Mouse (Mus musculus): ENCODE data around the gene Mthfd1l.

The Mthfd1l gene

DNA sequence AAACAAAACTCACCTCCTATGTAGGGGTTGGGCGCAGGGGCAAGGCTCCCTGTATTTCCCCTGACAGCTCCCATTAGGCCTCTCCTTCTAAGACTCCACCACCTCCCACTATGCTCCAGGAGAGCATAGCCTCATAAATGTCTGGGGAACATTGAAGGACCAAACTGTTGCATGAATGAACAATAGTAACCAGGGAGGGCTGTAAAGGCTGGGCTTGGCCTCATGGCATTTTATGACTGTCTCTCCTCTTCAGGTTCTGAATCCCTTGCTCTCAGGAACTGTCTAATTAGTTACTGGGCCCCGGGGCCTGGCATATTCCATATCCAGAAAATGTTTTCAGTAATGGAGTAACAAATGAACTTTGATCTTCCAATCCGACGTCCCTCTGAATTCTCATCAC lies 112.0 kb downstream of the Mthfd1l start:
- DNase-seq = no peak

DNA sequence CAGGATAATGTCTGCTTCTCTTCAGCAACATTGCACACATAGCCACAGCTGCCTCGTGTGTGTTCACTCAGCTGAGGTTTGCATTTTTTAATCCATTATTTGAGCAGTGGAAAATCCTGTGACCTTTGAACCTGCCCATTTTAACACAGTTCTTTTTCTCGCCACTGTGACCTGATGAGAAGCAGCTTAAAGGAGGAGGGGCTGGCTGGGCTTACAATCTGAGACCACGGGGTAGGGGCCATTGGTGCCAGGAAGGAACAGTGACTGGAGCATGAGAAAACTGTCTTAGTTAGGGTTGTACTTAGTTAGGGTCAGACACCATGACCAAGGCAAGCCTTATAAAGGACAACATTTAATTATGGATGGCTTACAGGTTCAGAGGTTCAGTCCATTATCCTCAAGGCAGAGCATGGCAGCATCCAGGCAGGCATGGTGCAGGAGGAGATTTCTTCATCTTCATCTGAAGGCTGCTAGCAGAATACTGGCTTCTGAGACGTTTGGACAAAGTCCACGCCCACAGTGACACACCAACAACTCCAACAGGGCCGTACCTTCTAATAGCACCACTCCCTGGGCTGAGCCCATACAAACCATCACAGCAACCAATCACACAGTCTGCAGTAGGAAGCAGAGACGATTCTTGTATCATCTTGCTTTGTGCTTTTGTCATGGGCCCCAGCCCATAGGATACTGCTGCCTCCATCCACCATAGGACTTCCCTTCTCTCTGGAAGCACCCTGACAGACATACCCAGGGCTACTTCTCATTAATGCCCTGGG lies 112.6 kb downstream of the Mthfd1l start:
- DNase-seq = no peak

DNA sequence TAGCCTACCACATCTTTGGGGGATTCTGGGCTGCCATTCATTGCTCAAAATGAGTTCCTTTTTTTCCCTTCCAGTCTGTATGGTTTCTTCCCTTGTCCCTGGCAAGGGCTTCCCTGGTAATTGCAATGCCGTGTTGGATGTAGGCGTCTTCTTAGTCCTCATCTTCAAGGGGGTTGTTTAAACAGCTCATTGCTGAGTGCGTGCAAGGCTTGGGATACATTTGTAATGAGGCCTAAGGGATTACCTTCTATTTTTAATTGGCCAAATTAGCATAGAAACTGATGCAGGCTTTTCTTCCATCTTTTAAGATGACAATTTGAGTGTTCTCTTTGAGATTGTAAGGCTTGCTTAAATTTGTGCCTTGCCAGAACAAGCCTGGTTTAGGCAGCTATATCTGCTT lies 114.6 kb downstream of the Mthfd1l start:
- DNase-seq = no peak

DNA sequence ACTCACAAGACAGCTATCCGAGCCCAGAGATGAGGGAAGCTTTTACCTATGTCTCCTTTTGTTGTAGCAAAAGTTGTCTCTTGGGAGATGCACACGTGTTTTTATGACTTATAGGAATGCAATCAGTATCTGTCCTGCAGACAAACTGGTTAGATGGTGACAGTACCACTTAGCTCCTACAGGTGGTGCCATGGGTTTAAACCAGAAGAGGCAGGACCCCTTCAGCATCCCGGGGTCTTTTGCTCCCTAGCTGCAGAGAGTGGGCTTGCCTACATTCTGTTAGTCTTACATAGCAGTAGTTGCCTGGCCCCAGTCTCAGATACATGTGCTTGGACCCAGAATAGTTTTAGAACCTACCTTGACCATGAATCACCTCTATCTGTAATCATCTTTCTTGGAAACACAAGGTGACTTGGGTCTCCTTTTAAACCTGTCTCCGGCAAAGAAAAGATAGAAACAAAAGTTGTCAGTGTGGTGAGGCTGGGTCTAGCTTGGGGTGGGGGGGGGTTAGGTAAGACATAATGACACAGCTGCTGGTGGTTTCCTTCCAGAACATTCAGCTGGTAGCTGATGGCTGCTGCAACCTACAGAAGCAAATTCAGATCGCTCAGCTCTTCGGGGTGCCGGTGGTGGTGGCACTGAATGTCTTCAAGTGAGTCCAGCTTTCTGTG lies 116.0 kb downstream of the Mthfd1l start:
- DNase-seq = no peak

DNA sequence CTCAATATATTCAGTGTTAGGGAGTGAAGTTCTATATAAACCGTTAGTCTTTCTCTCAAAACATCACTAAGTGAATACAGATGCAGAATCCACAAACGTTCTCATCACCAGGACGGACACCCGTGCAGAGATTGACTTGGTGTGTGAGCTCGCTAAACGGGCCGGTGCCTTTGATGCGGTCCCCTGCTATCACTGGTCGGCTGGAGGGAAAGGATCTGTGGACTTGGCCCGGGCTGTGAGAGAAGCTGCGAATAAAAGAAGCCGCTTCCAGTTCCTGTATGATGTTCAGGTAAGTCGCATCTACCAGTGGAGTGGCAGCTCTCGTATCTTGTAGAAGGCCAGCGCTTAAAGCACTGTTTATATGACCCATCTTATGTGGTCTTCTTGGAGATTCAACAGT lies 117.0 kb downstream of the Mthfd1l start:
- no peak for DNase-seq

DNA sequence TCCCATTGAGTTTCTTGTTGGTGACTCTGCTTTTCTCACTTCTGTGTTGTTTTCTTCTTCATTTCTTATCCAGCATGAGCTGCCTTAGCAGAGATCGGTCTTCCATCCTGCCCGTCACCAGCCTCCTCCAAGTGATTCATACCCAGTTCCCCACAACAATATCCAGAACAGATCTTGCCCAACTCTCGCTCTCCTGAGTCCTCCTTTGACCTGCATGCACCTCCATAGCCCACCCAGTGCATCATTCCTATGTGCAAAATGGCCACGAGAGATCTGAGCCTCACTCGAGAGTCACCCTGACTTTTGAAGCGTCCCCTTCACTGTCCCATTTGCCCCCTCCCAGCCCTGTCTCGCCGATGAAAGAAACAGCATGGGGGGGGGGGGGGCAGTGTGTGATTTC lies 120.1 kb downstream of the Mthfd1l start:
- no peak for DNase-seq

DNA sequence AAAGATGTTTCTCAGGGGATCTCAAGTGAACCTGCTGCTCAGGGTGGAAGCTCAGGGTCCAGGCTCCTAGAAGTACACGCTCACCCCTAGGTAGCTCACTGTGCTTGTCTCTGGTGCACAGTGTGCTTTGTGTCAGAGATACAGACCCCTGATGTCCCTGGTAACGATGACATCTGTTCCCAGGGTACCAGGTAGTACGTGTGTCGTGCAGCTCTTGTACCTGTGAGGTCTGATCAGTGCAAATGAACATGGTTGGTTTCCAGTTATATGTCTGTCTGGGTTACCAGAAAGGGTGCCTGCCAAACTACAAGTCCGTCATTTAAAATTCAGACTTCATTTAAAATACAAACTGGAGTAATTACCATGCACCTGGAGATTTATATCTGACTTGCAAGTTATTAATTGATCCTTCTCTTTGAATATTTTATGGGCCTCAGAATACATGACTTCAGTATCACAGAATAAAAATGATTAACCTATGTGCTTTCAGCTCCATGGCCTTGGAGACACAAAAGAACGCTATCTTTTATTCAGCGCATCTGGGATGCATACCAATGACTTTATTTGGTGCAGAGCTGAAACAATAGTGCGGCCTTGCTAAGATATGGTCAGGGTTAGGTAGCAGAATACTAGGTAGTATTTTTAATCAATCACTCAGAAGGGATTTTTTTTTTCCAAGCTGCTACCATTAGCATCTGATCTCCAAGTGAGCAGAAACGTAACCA lies 121.3 kb downstream of the Mthfd1l start:
- DNase-seq = no peak

DNA sequence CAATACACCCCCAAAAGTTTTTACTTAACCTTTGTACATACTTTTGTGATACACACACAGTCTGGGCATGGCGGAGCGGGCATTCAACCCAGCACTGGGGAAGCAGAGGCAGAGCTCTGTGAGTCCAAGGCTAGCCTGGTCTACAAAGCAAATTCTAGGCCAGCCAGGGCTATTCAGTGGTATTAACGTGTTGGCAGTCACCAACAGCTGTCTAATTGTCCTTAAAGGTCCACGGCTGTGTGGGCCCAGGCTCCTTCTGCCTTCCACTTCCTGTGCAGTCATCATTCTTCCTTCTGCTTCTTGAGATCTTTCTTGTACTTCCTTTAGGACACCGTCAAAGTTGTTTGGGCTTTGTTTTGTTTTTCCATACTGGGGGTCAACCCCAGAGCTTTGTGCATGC lies 123.2 kb downstream of the Mthfd1l start:
- DNase-seq = no peak

DNA sequence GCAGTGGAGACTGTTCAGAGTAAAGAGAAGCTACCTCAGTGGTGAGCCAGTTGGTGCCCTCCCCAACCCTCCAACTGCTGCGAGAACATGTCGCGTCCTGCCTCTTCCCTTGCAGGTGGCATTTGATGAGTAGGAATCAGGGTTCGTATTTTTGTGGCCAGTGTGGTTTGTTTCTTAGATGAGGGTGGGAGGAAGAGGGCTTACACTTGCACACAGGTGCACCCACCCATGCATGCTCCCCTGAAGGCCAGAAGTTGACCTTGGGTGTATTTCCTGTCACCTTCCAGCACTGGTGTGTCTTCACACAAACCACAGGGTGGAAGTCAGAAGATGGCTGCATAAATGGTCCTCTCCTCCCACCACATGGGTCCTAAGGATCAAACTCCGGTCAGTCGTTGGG lies 127.1 kb downstream of the Mthfd1l start:
- DNase-seq = no peak

DNA sequence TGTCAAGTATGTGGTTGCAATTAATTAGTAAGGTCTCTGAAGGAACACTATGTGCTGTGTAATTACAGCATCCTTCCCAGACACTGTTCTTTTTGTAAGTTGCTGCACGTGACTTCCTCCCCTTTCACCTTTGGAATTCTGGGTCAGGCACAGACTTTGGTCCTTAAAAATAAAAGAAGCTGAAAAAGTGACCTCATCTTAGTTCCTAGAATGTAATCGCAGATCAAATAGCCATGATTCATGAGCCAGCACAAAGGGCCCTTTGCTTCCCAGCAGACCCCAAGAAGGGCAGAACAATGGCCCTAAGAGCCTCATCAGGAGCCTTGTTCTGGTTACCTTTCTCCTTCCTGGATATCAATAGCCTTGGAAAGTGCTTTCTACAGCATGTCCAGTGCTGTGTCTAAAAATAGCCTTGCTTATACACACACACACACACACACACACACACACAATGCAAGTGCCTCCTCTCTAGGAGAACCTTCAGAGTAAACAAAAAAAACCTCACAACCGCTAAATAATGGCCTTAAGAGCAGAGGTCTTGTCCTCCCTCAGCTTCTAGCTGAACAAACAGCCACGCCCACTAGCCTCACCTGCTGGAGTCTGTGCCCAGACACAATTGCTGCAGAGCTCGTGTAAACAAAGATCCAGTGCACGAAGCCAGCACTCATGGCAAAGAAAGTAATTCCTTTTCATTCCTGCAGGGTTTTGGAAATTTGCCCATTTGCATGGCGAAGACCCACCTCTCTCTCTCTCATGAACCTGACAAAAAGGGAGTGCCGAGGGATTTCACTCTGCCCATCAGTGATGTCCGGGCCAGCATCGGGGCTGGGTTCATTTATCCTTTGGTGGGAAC lies 133.0 kb downstream of the Mthfd1l start:
- no peak for DNase-seq

DNA sequence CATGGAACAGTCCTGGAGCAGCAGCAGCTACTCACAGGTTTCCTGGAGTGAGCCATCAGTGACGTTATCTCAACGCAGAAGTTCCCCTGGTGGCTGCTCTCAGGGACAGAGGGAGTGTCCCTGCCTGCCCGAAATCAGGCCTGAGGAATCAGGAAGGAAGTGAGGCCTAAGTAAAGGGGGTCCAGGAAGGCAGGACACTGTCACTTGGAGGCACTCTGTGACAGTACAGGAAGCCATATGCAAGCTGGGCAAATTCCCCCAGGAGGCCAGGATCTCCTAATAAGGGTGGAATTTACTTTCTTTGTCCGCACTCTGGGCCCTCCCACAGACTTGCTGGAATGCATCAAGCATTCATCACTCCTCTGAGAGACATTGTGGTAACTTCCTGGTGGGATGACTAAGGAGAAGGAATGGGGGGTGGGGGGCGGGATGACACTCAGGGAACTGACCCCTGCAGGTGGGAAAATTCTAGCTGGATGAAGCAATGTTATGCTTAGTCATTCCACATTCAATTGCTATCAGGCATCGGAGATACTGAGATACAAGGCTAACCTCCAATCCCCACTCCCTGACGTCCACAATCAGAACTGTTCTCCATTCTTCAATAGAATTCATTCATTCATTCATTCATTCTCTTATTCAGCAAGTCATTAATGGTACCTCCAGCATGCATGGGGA lies 134.9 kb downstream of the Mthfd1l start:
- no peak for DNase-seq

DNA sequence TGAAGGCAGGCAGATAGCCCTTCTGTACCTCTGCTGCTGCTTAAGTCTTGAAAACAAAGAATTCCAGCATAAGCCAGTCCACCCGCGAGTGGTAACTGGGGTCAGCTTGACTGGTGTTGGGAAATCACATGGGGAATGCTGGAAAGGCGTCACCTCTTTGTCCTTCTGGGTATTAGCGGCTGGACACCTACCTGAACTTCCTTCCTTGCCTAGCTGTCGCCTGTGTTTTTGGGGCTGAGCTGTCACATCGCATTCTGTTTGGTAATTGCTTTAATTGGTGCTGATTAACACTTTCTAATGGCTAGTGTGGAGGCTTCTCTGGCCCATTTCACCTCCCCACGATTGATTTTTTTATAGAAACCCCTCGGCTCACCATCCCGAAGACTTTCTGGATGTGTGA lies 135.5 kb downstream of the Mthfd1l start:
- no peak for DNase-seq

DNA sequence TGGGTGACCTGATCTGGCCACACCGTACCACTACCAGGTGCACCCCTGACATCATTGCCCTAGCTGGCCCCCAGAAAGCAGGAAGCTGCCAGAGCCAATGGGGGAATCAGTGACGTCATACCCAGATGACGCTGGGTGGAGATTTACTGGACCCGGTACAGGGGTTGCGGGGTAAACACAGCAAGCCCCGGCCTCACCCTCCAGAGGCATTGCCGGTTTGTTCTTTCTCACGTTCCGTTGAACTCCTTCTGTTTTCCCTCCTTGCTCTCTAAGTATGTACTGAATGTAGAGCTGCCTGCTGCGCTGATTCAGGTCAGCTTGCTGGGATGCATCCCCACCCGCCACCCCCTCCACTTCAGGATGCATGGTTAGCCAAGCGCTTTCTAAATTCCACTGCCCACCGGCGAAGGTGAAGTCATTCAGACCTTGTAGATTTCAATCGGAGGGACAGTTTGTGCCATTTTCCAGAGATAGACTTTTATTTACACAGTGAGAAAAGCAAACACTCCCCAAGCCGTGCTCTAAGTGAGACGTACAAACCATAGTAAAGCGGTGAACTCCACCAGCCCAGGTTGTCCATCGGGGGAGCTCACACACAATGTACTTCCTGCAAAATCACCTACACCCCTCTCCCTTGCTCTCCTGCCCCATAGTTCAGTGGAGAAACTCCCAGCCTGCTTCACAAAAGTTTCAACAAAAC lies 138.3 kb downstream of the Mthfd1l start:
- no peak for DNase-seq

DNA sequence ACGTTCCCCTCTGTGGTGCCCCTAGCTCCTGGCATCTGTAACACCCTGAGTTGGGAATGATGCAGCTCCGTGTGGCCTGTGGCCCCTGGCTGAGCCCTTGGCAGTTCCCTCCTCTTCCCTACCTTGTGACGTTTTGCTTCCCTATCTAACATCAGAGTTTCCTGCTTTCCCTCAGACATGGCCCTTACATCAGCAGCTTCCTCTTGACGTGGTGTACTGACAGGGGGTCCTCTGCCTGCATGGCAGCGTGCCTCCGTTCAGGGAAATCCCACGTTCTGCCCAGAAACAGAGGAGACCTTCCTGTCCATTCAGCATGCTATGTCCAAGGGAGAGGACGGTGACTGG lies 138.8 kb downstream of the Mthfd1l start:
- DNase-seq = no peak

DNA sequence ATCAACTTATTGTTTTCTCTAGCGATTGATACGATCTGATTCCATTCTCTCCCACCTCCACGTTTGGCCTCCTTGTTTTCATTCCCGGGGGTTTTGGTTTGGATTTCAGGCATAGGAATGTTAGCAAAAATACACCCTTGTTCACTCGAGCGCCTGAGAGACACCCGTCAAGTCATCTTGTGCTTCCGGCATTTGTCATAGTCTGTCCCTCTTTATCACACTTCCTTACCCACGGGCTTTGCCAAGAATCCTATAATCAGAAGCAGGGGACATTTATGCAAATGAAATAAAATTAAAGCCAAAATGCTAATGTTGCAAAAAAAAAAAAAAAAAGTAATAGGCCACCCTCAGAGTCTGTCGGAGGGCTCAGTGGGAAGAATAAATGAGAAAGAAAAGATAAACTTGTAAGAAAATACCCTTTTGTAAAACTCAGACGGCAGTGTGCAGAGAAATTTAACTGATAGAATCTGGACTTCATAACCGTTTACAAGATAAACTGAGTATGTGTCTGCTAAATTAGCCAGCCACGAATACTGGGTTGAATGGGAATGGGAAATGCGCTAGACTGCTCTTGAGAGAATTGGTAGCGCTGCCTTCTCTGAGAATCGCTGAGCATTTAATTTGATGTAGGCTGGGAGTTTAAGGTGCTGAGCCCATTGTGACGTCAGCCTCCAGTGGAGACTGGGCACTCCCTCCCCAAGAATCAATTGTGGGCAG lies 139.9 kb downstream of the Mthfd1l start:
- no peak for DNase-seq

DNA sequence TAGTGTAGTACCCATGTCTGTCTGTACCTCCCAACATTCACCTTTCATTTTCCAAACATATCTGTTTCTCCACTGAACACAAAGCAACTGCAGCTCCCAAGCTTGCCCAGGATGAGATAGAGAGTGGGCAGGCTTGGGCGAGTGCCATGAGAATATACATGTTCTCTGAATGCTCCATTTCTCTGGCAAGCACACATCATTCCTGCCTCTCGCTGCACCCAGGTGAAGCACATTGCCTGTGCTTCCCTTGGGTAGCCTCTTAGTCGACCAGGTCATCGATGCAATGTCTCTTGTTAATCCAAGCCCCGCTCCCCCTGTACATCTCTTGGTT lies 140.4 kb downstream of the Mthfd1l start:
- DNase-seq = no peak

DNA sequence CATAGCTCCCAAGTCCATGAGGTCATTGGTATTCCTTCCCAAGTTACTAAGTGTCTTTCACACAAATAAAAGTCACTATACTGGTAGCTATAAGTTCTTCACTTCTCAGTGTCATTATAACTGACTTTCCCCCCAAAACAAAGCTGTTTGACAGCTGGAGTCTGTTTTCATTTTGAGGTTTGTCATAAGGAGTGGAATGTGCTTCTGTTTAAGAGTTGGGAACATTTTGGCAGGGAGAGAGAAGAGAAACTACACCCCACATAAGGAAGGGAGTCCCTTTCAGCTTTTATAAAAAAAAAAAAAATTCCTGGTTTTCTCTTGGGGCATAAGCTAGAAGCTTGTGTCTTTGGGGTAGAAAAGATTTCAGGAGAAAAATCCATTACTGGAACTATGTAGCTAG lies 143.7 kb downstream of the Mthfd1l start:
- no peak for DNase-seq

DNA sequence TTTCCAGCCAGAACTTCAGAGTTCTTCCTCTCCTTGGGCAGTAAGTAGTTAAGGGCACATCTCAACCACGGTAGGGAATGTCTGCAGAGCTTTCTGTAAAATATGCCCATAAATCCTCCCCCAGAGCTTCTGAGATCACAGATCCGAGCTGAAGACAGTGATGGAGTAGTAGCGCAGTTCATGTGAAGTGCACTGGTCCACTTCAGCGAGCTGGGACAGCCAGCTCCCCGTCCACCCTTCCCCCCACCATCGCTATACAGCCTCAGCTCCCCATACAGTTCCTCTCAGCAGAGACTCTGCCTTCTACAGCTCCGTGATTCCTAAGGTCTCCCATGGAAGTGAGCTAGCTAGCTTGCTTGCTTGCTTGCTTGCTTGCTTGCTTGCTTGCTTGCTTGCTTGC lies 144.2 kb downstream of the Mthfd1l start:
- DNase-seq = no peak

DNA sequence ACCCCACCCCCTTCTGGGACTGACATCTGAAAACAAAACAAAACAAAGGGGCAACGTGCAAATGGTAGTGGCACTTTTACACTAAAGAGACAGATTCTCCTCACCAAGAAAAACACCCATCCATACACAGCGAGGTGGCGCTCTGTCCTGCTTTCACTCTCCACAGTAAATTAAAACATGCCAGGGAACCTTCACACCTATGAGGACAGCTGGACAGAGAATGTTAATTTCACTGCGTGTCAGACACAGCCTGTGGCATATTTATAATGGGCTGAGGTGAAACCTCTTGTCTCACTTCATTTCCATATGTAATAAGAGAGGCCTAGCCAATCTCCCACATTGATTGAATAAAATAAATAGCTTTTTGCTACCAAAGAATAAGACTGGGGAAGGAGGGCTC lies 146.4 kb downstream of the Mthfd1l start:
- no peak for DNase-seq

DNA sequence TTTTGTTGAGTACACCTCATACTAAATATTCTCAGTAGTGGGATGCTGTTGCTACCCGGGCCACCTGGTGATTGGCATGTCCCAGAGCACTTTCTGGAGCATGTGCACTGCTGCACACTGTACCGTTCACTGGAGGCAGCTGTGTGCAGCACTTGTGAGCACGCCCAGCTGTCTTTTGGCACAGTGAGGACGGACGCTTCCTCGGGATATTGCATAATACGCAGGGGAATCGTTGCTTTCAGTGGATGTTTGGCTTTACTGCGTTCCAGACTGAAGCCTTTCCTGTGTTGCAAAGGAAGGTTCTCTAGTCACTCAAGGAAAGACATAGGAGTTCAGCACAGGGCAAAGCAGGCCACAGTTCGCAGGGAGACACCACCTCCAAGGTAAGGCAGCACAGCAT lies 147.8 kb downstream of the Mthfd1l start:
- no peak for DNase-seq

DNA sequence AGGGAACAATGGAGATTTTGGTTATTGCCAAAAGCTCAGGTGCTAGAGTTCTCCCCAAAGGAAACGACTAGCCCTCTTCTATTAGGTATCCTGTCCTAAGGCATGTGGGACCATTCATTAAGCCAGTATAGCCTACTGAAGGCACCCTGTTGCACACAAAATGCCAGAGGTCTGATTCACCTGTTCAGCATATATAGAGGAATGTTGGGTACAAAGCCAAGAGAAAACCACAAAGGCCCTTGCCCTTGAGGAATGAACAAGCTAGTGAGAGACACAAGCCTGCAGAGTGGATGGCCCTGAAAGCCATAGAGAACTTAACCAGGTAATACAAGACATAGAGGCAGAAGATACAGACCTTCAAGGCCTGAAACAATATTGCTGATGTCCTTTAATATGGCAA lies 148.3 kb downstream of the Mthfd1l start:
- no peak for DNase-seq

All from cerebellum, adult 18-20 months (tissue).